Mouse (Mus musculus): ENCODE data around the gene Rad51b. TPM values are rescaled to one million over a fixed set of nuclear protein-coding genes. Genes with fewer than 3 reads are reported as not detected.

The Rad51b gene
- total and polyA plus RNA-seq, 2 experiments from 2014 or later: 1.4 to 1.8 TPM

GRCm38 (mm10) chr12:79597786-79598185 lies 300.7 kb downstream of the Rad51b start:
- no peak for ATAC-seq (ENCODE audit: insufficient read depth, low read depth)
- Histone ChIP-seq H3K36me3 (replicated peaks; ENCODE audit: control insufficient read depth, insufficient read depth, low read length) (no peaks in the 10 kb centered on the region), H3K4me2 (ENCODE audit: low read depth, low read length) (no peak overlapping the region), H3K9ac (replicated peaks; ENCODE audit: low read depth, low read length) (no peak overlapping the region), H3K4me1 (ENCODE audit: control insufficient read depth, insufficient read depth) (peaks cover 30% of the 10 kb centered on the region), H3K9me3 (replicated peaks; ENCODE audit: control insufficient read depth, low read length) (no peaks in the 10 kb centered on the region), H3K27ac (ENCODE audit: low read depth) (peak overlapping the region; percentile 82), H3K27me3 (ENCODE audit: control insufficient read depth, insufficient read depth, low read length) (no peaks in the 10 kb centered on the region), H3K4me3 (ENCODE audit: low read depth, low read length) (no peak overlapping the region)
- WGBS: 88% methylated on average over 2 of the region's 2 CpGs
- no peak for DNase-seq (ENCODE audit: low spot score)
- TF ChIP-seq CTCF (IDR thresholded peaks at IDR 0.05; ENCODE audit: low read depth): no peak

DNA sequence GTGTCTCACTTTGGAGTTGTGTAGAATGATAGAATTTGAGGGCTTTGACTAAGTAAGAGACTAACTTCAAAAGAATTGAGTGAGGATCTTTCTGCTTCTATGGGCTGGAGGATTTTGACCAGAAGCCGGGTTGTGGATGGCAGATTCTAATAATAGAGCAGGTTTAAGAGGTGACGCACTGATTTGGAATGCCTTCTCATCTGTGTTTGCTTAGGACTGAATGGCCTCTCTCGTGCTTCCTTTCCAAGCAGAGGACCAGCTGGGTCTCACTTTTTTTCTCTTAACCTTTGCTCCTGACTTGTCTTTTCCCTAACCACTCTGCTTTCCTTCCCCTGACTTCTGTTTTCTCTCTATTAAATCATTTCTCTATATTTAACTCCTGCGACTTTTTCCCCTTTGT lies 301.4 kb downstream of the Rad51b start:
- no peak overlapping the region for H3K4me2 ChIP-seq (ENCODE audit: low read depth, low read length)
- peaks cover 30% of the 10 kb centered on the region for H3K4me1 ChIP-seq (ENCODE audit: control insufficient read depth, insufficient read depth)
- peak; percentile 94 for ATAC-seq (ENCODE audit: insufficient read depth, low read depth)
- peak; percentile 95 for DNase-seq (ENCODE audit: low spot score)
- 11% methylated on average over 4 of the region's 4 CpGs for WGBS
- H3K4me3 ChIP-seq (ENCODE audit: low read depth, low read length): no peak overlapping the region
- no peaks in the 10 kb centered on the region for H3K36me3 ChIP-seq (replicated peaks; ENCODE audit: control insufficient read depth, insufficient read depth, low read length)
- H3K9ac ChIP-seq (replicated peaks; ENCODE audit: low read depth, low read length): no peak overlapping the region
- no peak; the same call in 1 of the 2 replicates for TF ChIP-seq EP300 (IDR thresholded peaks at IDR 0.05; ENCODE audit: low read depth)
- no peak for TF ChIP-seq CTCF (IDR thresholded peaks at IDR 0.05; ENCODE audit: low read depth)
- peak overlapping the region; percentile 82 for H3K27ac ChIP-seq (ENCODE audit: low read depth)
- no peaks in the 10 kb centered on the region for H3K9me3 ChIP-seq (replicated peaks; ENCODE audit: control insufficient read depth, low read length)
- no peaks in the 10 kb centered on the region for H3K27me3 ChIP-seq (ENCODE audit: control insufficient read depth, insufficient read depth, low read length)

DNA sequence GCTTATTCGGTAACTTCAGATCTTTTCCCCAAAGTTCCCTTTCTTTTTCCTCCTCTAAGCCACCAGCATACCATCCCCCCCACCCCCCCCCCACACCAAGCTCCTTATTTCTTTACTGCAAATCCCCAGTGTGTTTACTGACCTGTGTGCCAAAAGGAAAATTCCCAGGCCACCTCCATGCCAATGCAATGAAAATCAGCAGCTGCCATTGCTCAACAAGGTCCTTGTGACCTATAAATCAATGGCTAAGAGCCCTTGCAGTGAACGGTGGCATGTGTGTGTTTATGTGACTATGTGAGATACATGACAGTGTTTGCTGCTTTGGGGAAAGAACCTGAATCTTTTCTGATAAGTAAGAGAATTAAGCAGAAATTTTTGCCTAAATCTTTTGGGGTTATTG lies 301.8 kb downstream of the Rad51b start:
- peak overlapping the region; percentile 82 for H3K27ac ChIP-seq (ENCODE audit: low read depth)
- no peak for DNase-seq (ENCODE audit: low spot score)
- no peak for TF ChIP-seq EP300 (IDR thresholded peaks at IDR 0.05; ENCODE audit: low read depth)
- TF ChIP-seq CTCF (IDR thresholded peaks at IDR 0.05; ENCODE audit: low read depth): no peak

GRCm38 (mm10) chr12:79600149-79600769 lies 303.2 kb downstream of the Rad51b start:
- peak; percentile 57 for ATAC-seq (ENCODE audit: insufficient read depth, low read depth)
- WGBS: 44% methylated on average over 11 of the region's 11 CpGs

More for the DNA sequence above, 301.8 kb downstream of the Rad51b start:
- WGBS: 51% methylated on average over 2 of the region's 2 CpGs
- Histone ChIP-seq H3K36me3 (replicated peaks; ENCODE audit: control insufficient read depth, insufficient read depth, low read length) (no peaks in the 10 kb centered on the region), H3K9ac (replicated peaks; ENCODE audit: low read depth, low read length) (no peak overlapping the region), H3K4me2 (ENCODE audit: low read depth, low read length) (no peak overlapping the region), H3K4me1 (ENCODE audit: control insufficient read depth, insufficient read depth) (peaks cover 30% of the 10 kb centered on the region), H3K9me3 (replicated peaks; ENCODE audit: control insufficient read depth, low read length) (no peaks in the 10 kb centered on the region), H3K4me3 (ENCODE audit: low read depth, low read length) (no peak overlapping the region), H3K27me3 (ENCODE audit: control insufficient read depth, insufficient read depth, low read length) (no peaks in the 10 kb centered on the region)
- no peak for ATAC-seq (ENCODE audit: insufficient read depth, low read depth)

DNA sequence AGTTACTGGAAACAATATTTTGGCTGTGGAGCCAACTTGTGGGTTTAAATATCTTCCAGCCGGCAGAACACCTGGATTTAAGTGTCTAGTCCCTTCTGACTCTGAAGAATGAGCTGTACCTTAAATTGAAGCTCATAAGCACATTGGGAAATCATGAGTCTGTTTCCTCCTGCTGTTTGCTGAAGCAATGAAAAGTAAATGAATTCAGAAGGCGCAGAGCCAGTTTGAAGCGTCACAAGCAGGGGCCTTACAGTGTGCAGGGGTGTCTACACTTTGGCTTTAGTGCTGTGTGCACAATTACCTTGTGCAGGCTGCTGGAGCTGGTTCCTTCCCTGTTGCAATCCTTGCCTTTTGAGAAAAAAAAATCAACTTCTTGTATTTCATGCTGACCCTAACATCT lies 305.6 kb downstream of the Rad51b start:
- DNase-seq (ENCODE audit: low spot score) (no peak), ATAC-seq (ENCODE audit: insufficient read depth, low read depth) (no peak)
- TF ChIP-seq EP300 (IDR thresholded peaks at IDR 0.05; ENCODE audit: low read depth): no peak
- no peak for TF ChIP-seq CTCF (IDR thresholded peaks at IDR 0.05; ENCODE audit: low read depth)
- peaks cover 24% of the 10 kb centered on the region for H3K4me1 ChIP-seq (ENCODE audit: control insufficient read depth, insufficient read depth)
- no peak overlapping the region for H3K4me2 ChIP-seq (ENCODE audit: low read depth, low read length)
- H3K27me3 ChIP-seq (ENCODE audit: control insufficient read depth, insufficient read depth, low read length): no peaks in the 10 kb centered on the region
- H3K9ac ChIP-seq (replicated peaks; ENCODE audit: low read depth, low read length): no peak overlapping the region
- no peaks in the 10 kb centered on the region for H3K36me3 ChIP-seq (replicated peaks; ENCODE audit: control insufficient read depth, insufficient read depth, low read length)
- 87% methylated on average over 3 of the region's 3 CpGs for WGBS
- H3K27ac ChIP-seq (ENCODE audit: low read depth): no peak overlapping the region
- H3K9me3 ChIP-seq (replicated peaks; ENCODE audit: control insufficient read depth, low read length): no peaks in the 10 kb centered on the region
- H3K4me3 ChIP-seq (ENCODE audit: low read depth, low read length): no peak overlapping the region

More at GRCm38 (mm10) chr12:79600149-79600769, 303.2 kb downstream of the Rad51b start:
- Histone ChIP-seq H3K9ac (replicated peaks; ENCODE audit: low read depth, low read length) (no peak overlapping the region), H3K27me3 (ENCODE audit: control insufficient read depth, insufficient read depth, low read length) (no peaks in the 10 kb centered on the region), H3K27ac (ENCODE audit: low read depth) (peak overlapping the region; percentile 81), H3K4me1 (ENCODE audit: control insufficient read depth, insufficient read depth) (peaks cover 30% of the 10 kb centered on the region), H3K36me3 (replicated peaks; ENCODE audit: control insufficient read depth, insufficient read depth, low read length) (no peaks in the 10 kb centered on the region), H3K9me3 (replicated peaks; ENCODE audit: control insufficient read depth, low read length) (no peaks in the 10 kb centered on the region), H3K4me3 (ENCODE audit: low read depth, low read length) (no peak overlapping the region), H3K4me2 (ENCODE audit: low read depth, low read length) (no peak overlapping the region)
- DNase-seq (ENCODE audit: low spot score): peak; percentile 65
- TF ChIP-seq EP300 (IDR thresholded peaks at IDR 0.05; ENCODE audit: low read depth): no peak
- TF ChIP-seq CTCF (IDR thresholded peaks at IDR 0.05; ENCODE audit: low read depth): no peak

DNA sequence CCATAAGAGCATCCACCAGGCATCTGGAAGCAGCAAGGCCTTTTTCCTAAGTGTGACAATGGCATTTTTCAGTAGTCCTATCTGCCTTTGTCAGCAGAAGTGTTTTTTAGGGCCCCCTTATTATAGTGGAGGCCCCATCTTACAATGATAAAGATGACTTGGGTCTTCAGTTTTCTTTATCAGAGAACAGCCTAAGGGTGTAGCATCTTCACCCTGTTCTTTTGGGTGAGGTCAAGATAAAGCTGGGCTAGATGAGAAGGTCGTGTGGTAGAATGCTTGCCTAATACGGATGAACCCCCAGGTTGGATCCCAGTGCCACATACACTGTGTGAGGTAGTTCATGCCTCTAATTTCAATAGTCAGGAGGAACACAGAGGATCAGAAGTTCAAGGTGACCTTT lies 307.8 kb downstream of the Rad51b start:
- H3K27ac ChIP-seq (ENCODE audit: low read depth): no peak overlapping the region
- DNase-seq (ENCODE audit: low spot score): no peak
- no peaks in the 10 kb centered on the region for H3K9me3 ChIP-seq (replicated peaks; ENCODE audit: control insufficient read depth, low read length)
- H3K4me1 ChIP-seq (ENCODE audit: control insufficient read depth, insufficient read depth): peaks cover 10% of the 10 kb centered on the region; the same call in 1 of the 2 replicates
- H3K27me3 ChIP-seq (ENCODE audit: control insufficient read depth, insufficient read depth, low read length): no peaks in the 10 kb centered on the region
- H3K4me2 ChIP-seq (ENCODE audit: low read depth, low read length): no peak overlapping the region
- no peak for ATAC-seq (ENCODE audit: insufficient read depth, low read depth)
- TF ChIP-seq EP300 (IDR thresholded peaks at IDR 0.05; ENCODE audit: low read depth) (no peak), CTCF (IDR thresholded peaks at IDR 0.05; ENCODE audit: low read depth) (no peak)
- H3K4me3 ChIP-seq (ENCODE audit: low read depth, low read length): no peak overlapping the region
- H3K36me3 ChIP-seq (replicated peaks; ENCODE audit: control insufficient read depth, insufficient read depth, low read length): no peaks in the 10 kb centered on the region
- 85% methylated on average over 2 of the region's 2 CpGs for WGBS
- H3K9ac ChIP-seq (replicated peaks; ENCODE audit: low read depth, low read length): no peak overlapping the region
